Mouse (Mus musculus) adrenal gland, adult 18-20 months (tissue): ENCODE results near the gene Dnah10. TPM values are rescaled to one million over a fixed set of nuclear protein-coding genes. Genes with fewer than 3 reads are reported as not detected.

Experiments used
- DNase-seq, 2 experiments: peaks; one replicate each; pipeline ENCODE4 v3.0.0; 2021 to 2022; ENCODE audit warnings: low spot score in 2 of 2
- total RNA-seq, 2 experiments: library from RNA; stranded (reverse); gene quantifications; 1 replicate in 1 of 2; 2 replicates in 1 of 2; pipeline ENCODE4 v1.2.3; 2021

Dnah10 gene
- total RNA-seq, 2 experiments from 2014 or later, result 1.7 to 1.8 TPM

GRCm38 (mm10) chr5:124809708-124810366 lies 85.0 kb downstream of the Dnah10 start:
- no peak for DNase-seq

DNA sequence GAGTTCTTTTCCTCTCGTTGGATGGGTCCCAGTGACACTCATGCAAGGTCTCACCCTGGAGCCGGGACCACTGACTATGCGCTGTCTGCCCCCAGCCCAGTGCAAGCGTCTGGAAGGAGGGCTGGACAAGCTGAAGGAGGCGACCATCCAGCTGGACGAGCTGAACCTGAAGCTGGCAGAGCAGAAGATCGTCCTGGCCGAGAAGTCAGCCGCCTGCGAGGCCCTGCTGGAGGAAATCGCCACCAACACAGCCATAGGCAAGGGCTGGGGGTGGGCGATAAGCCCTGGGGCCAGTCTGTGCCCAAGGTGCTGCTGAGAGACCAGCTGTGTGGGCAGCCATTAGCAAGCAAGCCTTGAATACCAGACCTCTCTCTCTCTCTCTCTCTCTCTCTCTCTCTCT lies 87.6 kb downstream of the Dnah10 start:
- DNase-seq, result no peak

GRCm38 (mm10) chr5:124814797-124815196 lies 89.9 kb downstream of the Dnah10 start:
- no peak for DNase-seq

DNA sequence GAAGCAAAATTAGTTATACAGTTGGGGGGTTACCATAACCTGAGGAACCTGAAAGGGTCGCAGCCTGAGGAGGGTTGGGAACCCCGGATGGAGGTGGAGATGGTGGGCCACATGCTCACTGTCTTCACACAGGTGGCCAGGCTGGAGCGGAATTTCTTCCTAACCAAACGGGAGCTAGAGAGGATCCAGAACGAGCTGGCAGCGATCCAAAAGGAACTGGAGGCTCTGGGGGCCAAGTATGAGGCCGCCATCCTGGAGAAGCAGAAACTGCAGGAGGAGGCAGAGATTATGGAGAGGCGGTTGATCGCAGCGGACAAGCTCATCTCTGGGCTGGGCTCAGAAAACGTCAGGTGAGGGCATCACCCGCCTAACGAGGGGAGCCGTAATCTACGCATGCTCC lies 92.2 kb downstream of the Dnah10 start:
- DNase-seq, result no peak

DNA sequence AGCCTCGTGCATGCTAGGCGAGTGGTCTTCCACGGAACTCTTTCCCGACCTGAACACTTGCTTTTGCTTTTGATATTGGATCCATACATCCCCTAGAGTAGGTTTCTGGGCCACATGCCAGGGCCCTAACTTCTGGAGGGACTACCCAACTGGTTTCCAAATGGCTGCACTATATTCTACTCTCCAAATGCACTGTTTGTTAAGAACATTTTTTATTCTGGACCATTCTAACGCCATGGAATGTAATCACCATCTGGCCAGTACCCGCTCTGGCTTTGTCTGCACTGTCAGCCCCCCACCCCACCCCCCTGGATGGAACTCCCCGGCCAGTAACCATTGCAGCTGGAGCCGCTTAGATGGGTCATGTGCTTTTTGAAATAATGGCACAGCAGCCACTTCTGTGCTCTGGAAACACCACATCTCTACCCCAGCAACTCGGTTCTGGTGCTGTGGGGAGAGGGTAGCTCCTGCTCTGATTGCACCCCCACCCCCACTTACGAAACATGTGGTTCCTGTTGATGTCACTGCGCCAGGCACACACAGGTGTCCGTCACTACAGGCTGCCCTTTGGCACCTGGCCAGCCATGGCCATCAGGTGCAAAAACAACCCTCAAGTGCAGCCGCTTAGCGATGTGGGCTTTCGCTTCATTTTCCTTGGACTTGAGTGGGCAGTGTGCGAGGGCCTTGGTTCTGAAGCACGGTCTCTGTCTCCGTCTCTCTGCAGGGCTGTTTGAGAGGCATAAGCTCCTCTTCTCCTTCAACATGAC lies 97.4 kb downstream of the Dnah10 start:
- DNase-seq, result no peak

DNA sequence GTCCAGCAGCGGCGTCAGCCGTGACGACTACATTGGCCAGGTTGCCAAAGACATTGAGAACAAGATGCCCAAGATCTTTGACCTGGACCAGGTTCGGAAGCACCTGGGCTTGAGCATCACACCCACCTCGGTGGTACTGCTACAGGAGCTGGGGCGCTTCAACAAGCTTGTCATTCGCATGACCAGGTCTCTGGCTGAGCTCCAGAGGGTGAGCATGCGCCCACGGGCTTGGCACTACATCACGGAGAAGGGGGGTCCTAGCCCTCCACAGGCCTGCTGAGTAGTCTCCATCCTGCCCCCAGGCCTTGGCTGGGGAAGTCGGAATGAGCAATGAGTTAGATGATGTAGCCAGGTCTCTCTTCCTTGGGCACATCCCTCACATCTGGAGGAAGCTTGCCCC lies 105.4 kb downstream of the Dnah10 start:
- DNase-seq, result no peak

- no peak for DNase-seq
These were observed 110.3 kb downstream of the Dnah10 start for GRCm38 (mm10) chr5:124835218-124835617.

- DNase-seq, result no peak
These were observed 111.2 kb downstream of the Dnah10 start for GRCm38 (mm10) chr5:124836075-124836474.

GRCm38 (mm10) chr5:124836621-124837020 lies 111.7 kb downstream of the Dnah10 start:
- no peak for DNase-seq

GRCm38 (mm10) chr5:124840202-124840601 lies 115.3 kb downstream of the Dnah10 start:
- no peak for DNase-seq

DNA sequence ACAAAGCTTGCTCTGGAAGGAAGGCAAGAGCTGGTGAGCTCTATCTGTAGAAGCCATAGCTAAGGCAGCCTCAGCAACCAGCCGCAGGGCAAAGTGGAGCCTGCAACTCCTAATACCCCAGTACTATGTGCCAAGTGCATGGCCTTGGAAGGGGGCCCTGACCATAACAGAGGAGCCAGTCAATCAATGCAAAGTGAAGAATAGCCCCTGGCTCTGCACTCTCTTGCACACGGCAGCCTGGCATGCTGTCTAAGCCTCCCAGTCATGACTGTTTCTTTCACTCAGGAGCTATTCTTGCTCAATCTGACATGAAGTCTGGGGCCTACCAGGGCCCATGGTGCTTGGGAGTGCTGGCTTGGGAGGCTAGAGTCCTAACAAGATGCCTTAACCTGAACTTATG lies 115.8 kb downstream of the Dnah10 start:
- DNase-seq, result no peak

- DNase-seq, result no peak
These were observed 118.5 kb downstream of the Dnah10 start for GRCm38 (mm10) chr5:124843386-124843785.

GRCm38 (mm10) chr5:124844929-124845328 lies 120.0 kb downstream of the Dnah10 start:
- DNase-seq, result no peak

DNA sequence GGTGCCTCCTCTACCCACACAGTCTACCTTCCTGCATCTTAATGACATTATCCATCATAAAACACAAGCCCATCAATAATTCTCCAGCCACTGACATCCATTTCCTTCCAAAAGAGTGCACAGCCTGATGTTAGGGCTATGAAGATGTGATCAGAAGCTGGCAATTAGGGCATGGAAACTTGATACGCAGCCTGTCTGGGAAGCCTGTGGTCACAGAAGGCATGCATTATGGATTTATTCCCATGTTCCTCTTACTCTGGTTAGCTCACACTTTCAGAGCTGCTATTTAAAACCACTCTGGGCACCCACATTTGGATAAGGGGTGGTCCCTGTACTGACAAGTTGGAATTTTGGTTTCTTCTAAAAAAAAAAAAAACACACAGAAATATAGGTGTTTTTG lies 122.1 kb downstream of the Dnah10 start:
- DNase-seq, result no peak

GRCm38 (mm10) chr5:124848994-124849393 lies 124.1 kb downstream of the Dnah10 start:
- no peak for DNase-seq

GRCm38 (mm10) chr5:124851572-124851971 lies 126.7 kb downstream of the Dnah10 start:
- no peak for DNase-seq

DNA sequence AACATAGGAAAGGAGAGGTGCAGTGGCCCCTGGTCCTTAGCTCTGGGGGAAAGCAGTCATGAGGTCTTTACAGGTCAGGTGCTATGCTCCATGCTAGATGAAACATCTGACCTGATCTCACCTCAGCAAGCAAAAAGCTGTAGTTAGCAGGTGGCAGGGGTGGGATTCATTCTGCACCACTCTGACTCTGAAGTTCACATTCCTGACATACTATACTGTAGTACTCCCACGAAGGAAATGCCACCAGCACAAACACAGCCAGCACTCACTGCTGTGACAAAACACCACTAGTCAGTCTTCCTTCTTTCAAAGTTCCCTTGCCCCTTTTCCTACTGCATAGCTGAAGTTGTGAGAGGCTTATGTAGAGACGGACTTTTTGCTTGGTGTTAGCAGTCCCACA lies 127.4 kb downstream of the Dnah10 start:
- no peak for DNase-seq

DNA sequence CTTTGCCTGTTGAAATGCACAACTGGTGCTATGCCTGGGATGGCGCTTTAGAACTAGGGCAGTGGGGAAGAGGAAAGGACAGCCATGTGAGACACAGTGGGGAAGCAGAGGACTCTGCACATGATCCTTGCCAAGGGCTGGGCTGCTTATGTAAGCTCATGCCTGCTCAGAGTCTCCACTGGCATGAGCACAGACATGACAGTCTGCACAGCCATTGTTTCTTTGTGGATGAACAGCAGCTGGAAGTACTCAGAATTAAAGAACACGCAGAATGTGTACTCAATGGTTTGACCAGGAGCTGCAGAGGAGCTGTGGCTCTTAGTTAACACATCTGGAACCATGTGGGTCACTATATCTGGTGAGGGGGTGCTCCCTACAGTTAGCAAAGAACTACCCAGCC lies 128.2 kb downstream of the Dnah10 start:
- no peak for DNase-seq

GRCm38 (mm10) chr5:124854202-124854601 lies 129.3 kb downstream of the Dnah10 start:
- no peak for DNase-seq

DNA sequence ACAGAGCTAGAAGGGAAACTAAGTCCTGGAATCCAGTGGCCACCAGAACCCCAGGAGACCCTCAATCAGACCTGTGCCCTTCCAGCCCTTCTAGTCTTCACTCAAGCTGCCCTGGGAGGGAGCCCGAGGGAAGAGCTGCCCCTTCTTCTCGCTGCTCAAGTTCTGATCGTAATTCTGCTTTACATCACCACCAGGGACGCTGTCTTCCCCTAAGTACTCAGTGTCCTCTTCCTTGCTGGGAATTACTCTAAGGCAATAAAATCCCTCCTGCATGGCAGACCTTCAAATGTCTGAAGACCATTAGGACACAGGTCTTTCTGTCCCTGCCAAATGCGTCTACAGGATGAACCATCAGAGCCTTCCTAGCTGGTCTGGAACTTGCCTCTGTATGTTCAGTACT lies 135.1 kb downstream of the Dnah10 start:
- no peak for DNase-seq

GRCm38 (mm10) chr5:124861463-124861862 lies 136.6 kb downstream of the Dnah10 start:
- peak; percentile 35 to 42 for DNase-seq

GRCm38 (mm10) chr5:124862013-124862866 lies 137.4 kb downstream of the Dnah10 start, which contains the start of the genes Ccdc92 and Zfp664:
Gene Ccdc92, minus strand, starts transcription at chr5:124862424.
Gene Zfp664, plus strand, starts transcription at chr5:124862691.
- peak; percentile 93 to 97 for DNase-seq
